Mouse (Mus musculus) gastrocnemius, postnatal 4 days (tissue): Measurements from ENCODE around the gene Lipf. TPM values are rescaled to one million over a fixed set of nuclear protein-coding genes. Genes with fewer than 3 reads are reported as not detected.

Experiments used
- DNase-seq, 2 experiments: peaks; one replicate each; pipeline ENCODE4 v3.0.0; 2021 to 2022; ENCODE audit warnings: low spot score in 2 of 2, mixed read lengths in 2 of 2
- long read RNA-seq, 2 experiments: library from polyadenylated mRNA; stranded (forward); transcript quantifications; one replicate each; pipeline ENCODE4 v2.0.0; 2021
- total RNA-seq, 2 experiments: library from RNA; stranded (reverse); gene quantifications; 2 replicates each; pipeline ENCODE4 v1.2.3; 2021

Gene Lipf
- total RNA-seq, result not detected
- long read RNA-seq, experiment 1, result 0 reads
- long read RNA-seq, experiment 2, result 0 reads

DNA sequence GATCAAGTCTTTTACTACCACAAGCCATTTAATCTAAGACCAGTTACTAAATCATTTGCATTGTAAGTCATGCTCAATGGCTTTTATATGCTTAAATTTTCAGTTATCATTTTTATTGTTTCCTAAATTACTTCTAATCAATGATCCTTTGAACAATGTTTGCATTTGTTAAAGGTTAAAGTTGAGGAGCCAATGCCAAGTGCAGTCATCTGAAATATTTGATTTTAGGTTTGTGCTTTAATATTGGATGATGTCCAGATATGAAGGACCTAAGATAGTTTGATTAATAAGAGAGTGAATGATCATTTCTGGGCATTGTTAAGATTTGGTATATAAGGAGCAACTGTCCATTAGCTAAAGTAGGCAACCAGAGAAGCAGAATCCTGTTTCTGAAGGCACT is at the start of gene Lipf:
Lipf (plus strand) TSS at position 301 of the 400 bp plus-strand sequence.
- no peak for DNase-seq

- no peak for DNase-seq
Observed at GRCm38 (mm10) chr19:33924099-33924498, 36.9 kb upstream of the Lipf start.

DNA sequence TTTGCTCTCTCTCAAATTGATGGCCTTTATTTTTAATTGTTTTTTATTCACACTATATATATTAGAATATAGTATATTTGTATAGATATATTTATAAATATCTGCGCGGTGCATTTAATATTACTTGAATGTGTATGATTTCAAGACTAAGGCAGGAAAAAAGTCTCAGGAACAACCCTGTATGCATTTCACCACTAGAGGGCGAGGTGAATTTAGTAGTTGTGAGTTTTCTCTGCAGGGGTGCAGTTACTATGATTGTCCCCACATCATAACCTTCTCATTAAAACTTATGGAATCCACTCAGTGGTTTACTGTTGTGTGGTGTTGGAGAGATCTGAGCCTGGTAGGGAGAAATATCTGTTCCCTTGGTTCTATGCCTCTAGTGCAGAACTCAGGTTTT is 18.0 kb downstream of the Lipf start:
- no peak for DNase-seq

- no peak for DNase-seq
Observed at GRCm38 (mm10) chr19:33983043-33983442, 22.1 kb downstream of the Lipf start.

DNA sequence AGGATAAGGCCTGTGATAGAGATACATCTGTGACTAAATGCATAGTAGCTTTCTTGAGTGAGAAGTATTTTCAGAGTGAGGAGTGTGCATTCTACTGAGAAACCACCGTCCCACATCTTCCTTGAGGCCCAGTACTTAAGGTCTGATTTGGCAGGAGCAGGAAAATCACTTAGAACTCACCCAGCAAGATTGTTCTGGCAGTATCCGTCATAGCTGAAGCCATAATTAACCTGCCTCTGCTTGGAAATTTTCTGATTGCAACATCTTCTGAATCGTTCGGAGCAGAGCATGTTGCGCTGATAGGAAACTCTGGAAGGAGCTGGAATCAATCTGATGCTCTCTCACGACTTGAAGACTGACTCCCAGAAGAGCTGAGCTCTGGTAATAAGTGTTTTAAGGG is 47.0 kb downstream of the Lipf start, which contains the start of gene Lipk:
Lipk (plus strand) TSS at position 289 of the 400 bp plus-strand sequence.
- no peak for DNase-seq

GRCm38 (mm10) chr19:34021440-34022172 is 60.6 kb downstream of the Lipf start:
- DNase-seq, result no peak

DNA sequence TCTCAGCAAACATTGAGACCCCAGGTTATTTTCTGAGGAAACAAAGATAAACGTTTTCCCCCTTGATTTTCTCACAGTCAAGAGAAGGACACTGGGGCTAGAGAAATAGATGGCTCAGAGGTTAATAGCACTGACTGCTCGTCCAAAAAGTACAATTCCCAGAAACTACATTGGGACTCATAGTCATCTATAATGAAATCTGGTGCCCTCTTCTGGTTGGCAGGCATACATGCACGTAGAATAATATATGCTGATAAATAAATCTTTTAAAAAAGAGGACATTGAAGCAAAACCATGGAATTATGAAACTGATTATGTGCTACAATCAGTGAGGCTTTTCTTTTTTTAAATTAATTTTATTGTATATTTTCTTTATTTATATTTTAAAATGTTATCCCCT is 61.8 kb downstream of the Lipf start:
- no peak for DNase-seq

Other genes starting within 250 kb of the Lipf start
- gene Lipo2, start 209.8 kb upstream of the Lipf start, total RNA-seq, result under 1 TPM; 0.18 to 0.22 TPM
- gene Lipo3, start 199.2 kb upstream of the Lipf start, total RNA-seq, result 1 to 10 TPM; 5.3 to 5.6 TPM
- not detected for gene Lipo1, start 173.7 kb upstream of the Lipf start, total RNA-seq
- gene Lipk, start 47.1 kb downstream of the Lipf start, total RNA-seq, result not detected
- not detected for gene Lipn, start 106.2 kb downstream of the Lipf start, total RNA-seq
- gene Lipm, start 139.7 kb downstream of the Lipf start, total RNA-seq, result not detected
- gene Ankrd22, start 204.9 kb downstream of the Lipf start, total RNA-seq, result not detected
- 1 to 10 TPM; 3.9 to 4.4 TPM for gene Stambpl1, start 231.0 kb downstream of the Lipf start, total RNA-seq